Mouse (Mus musculus) mesoderm, embryonic 11.5 days (tissue): ENCODE measurements at regions not wholly inside any gene's neighbourhood (a gene's known extent, or its start where the extent isn't known, plus 50 kb on each side); places are given as distances from the start of the nearest gene placed in this dataset.

Source experiments
- DNase-seq: peaks from one replicate; pipeline ENCODE4 v3.0.0-alpha.2; 2012; ENCODE audit warnings: low read depth, low spot score

DNA sequence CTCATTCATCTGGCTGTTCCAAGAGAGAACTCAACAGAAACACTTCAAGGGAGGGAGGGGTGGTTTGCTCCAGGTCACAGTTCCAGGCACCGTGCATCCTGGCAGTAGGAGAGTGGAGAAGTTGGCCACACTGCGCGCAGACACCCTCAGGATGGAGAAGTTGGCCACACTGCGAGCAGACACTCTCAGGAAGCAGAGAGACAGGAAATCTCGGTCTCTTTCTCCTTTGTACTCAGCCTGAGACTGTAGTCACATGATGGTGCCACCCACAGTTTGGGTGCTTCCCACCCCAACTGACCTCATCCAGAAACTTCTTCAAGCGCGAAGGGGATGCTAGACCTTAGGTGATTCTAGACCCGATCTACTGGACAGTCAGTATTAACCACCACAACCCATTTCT, 170.4 kb downstream of the Bcl11b start:
- no peak for DNase-seq

- DNase-seq: no peak
Observed at GRCm38 (mm10) chr12:107834512-107834911, 168.9 kb downstream of the Bcl11b start.

DNA sequence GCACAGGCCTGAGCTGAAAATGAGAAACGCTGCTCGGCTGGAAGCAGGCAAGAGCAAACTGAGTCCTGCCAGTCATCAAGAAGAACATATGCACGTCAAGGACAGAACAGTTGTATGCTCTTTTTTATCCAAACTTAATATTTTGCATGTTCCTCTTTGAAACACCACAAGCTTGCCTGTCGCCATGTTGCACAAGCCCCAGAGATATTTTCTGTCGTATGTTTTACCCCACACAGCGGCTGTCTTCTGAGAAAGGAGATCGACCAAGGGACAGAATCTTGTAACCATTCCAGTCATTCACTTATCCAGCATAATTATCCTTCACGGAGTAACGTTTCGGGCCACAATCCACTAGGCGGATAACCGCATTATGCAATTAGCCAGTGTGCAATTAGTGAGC, 165.7 kb downstream of the Bcl11b start:
- DNase-seq: no peak

GRCm38 (mm10) chr12:107844631-107845030, 158.8 kb downstream of the Bcl11b start:
- no peak for DNase-seq

DNA sequence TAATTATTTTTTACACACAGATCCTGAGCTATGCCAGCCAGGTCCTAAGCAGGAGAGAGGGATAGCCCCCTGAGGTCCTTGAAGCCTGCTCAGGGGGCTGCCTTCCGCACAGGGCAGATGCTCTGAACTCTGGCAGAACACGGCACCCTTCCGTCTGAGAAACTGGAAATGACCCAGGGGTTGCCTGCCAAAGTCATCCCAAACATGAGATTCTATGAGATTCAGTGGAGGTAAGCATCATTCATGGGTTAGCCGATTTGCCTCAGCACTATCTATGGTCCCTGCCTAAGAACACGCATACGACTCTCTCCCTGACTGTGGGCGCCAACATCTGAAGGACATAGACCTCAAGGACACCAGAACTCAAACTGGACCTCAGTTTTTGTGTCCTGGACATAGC, 152.8 kb downstream of the Bcl11b start:
- no peak for DNase-seq

DNA sequence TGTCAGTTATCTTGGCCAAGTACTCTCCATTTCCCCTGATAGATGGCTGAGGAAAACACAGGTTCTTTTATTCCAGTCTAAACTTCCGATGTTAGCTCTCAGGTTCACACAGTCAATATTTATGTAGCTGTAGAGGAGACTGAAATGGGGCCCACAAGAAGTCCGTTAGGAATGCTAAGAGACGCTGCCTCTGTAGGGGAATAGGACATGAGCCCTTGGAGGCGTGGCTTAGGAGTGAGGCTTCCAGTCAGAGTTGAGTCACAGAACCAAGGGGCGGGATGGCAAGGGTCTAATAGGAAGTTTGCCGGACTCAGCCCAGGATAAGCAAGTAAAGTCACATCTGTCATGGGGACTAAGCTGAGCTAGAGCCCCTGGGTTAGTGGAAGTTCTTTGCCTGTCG, 150.5 kb downstream of the Bcl11b start:
- no peak for DNase-seq

DNA sequence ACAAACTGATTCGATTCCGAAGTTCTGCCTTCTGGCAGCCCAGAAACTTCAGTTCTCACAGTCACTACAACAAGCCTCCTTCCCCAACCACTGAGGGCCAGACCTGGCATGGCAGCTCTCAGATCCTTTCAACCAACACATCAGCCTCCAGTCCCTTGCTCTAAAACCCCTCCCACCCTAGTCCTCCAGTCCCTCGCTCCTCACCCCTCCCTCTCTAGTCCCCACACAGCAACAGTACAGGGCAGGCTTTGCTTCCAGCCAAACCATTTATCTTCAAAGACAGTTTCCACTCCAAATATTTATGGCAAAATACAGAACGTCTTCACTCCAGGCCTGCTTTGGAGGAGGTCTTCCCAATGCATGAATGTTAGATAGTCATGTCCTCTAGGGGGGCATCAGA, 147.9 kb downstream of the Bcl11b start:
- DNase-seq: no peak

DNA sequence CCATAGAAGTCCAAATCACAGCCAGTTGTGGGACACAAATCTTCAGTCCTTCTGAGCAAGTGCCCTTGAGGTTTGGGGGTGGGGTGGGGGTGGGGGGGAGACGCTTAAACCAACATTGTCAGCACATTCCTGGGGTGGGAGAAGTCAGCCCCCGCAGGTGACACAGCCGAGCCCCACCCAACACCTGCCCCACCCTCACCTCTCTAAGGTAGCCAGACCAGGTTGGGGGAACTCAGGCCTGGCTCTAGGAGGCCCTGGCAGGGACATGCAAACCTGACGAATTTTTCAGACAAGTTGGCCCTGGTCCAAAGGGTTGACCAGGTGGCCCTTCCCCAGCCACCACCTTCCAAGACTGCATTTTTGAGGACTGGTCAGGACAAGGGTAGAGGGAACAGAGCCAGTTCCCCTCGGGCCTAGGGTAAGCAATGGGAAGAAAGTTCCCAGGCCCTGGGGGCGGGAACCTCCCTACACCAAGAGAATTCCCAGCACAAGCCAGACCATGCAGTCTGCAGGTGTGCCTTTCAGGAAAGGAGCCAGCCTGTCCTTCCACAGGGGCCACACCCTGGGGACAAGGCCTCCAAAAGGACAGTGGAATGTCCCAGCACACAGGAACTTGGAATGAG, 146.9 kb downstream of the Bcl11b start:
- no peak for DNase-seq

DNA sequence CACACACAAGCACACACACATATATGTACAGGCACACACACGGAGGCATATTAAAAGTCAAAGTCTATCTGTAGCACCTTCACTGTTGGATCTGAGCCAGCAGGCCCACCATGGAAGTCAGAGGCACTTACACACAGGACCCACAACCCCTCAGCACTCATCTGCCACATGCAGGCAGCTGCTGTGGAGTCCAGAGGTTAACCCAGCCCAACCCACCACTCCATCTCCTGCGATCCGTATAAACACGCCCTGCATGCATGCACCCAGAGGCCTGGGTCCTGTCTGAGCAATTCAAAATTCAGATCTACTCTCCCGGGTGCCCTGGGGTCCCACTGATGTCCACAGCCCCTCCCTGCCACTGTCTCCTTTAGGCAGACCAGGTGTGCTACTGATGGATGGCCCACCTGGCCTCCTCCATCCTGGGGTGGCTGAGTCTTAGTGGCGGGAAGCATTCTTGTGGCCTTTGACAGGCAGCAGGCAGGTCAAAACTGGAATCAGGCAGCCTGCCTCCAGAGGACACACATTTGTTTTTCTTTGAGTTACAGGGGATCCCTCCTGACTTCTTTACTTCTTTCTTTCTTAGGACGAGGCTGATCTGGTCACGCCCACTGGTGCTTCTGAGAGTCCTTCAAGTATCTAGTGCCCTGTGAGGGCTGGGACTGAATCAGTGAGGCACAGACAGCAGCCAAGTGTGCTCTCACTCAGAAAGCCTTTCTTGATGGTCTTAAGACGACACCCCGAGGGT, 144.7 kb downstream of the Bcl11b start:
- no peak for DNase-seq

- no peak for DNase-seq
Observed at GRCm38 (mm10) chr12:107859750-107860149, 143.7 kb downstream of the Bcl11b start.

DNA sequence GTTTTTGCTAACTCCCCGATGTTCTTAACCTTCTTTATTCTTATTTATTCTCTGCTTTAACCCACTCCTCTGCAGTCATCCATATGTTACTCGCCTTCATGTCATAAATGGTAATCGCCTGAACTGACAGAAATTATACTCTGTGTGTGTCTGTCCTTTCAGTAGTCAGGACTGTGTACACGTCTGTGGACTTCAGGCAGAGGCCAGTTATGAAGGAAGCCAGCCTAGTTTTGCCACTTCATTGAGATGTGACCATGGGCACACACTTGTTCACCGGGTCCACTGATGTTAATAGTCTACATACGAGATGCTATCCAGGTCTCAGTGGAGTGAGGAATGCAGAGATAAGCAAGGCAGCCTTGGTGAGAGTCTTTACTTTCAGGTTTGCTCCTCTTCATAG, 143.0 kb downstream of the Bcl11b start:
- DNase-seq: no peak
